Mouse (Mus musculus): Measurements from ENCODE around the gene Dnajc4. TPM values are rescaled to one million over a fixed set of nuclear protein-coding genes. Genes with fewer than 3 reads are reported as not detected.
A peak's percentile ranks its signal among the peaks of the same experiment; 100 is the strongest.

Gene Dnajc4
- polyA plus RNA-seq, 1 experiment from 2014 or later, result 22.5 TPM

GRCm38 (mm10) chr19:6972247-6972917 is 20.0 kb downstream of the Dnajc4 start:
- Histone ChIP-seq H3K27me3 (no peaks in the 10 kb centered on the region), H3K9ac (no peak overlapping the region), H3K4me3 (no peak overlapping the region), H3K4me2 (replicated peaks) (no peak overlapping the region), H3K27ac (no peak overlapping the region), H3K9me3 (no peaks in the 10 kb centered on the region), H3K4me1 (peaks cover 48% of the 10 kb centered on the region), H3K36me3 (peaks cover 7% of the 10 kb centered on the region)
- 75% methylated on average over 13 of the region's 13 CpGs for WGBS
- no peak for ATAC-seq (ENCODE audit: insufficient number of reproducible peaks, insufficient read depth, low FRiP score, low TSS enrichment)

GRCm38 (mm10) chr19:6971644-6972043 is 20.7 kb downstream of the Dnajc4 start:
- no peaks in the 10 kb centered on the region for H3K27me3 ChIP-seq
- no peak for ATAC-seq (ENCODE audit: insufficient number of reproducible peaks, insufficient read depth, low FRiP score, low TSS enrichment)
- peaks cover 3% of the 10 kb centered on the region for H3K36me3 ChIP-seq
- no peak overlapping the region for H3K9ac ChIP-seq
- 0 out of 2 replicates have a peak overlapping the region, but pooled peaks have one; percentile 30 for H3K27ac ChIP-seq
- WGBS, result 17% methylated on average over 6 of the region's 6 CpGs
- peaks cover 43% of the 10 kb centered on the region for H3K4me1 ChIP-seq
- H3K9me3 ChIP-seq, result no peaks in the 10 kb centered on the region
- H3K4me3 ChIP-seq, result no peak overlapping the region
- H3K4me2 ChIP-seq (replicated peaks), result no peak overlapping the region

GRCm38 (mm10) chr19:6970460-6971085 is 21.8 kb downstream of the Dnajc4 start:
- H3K9ac ChIP-seq, result peak overlapping the region; percentile 15; the same call in 1 of the 2 replicates
- no peaks in the 10 kb centered on the region for H3K9me3 ChIP-seq
- H3K4me2 ChIP-seq (replicated peaks), result peak overlapping the region; percentile 54
- peaks cover 11% of the 10 kb centered on the region; the same call in 1 of the 2 replicates for H3K36me3 ChIP-seq
- H3K27me3 ChIP-seq, result no peaks in the 10 kb centered on the region
- peaks cover 34% of the 10 kb centered on the region for H3K4me1 ChIP-seq
- H3K4me3 ChIP-seq, result peak overlapping the region; percentile 58
- WGBS, result 23% methylated on average over 11 of the region's 11 CpGs
- peak overlapping the region; percentile 58; the same call in 1 of the 2 replicates for H3K27ac ChIP-seq
- no peak for ATAC-seq (ENCODE audit: insufficient number of reproducible peaks, insufficient read depth, low FRiP score, low TSS enrichment)

- H3K4me2 ChIP-seq (replicated peaks), result peak overlapping the region; percentile 54
- peak overlapping the region; percentile 58 for H3K4me3 ChIP-seq
- WGBS, result 1% methylated on average over 55 of the region's 55 CpGs
- peak overlapping the region; percentile 58; the same call in 1 of the 2 replicates for H3K27ac ChIP-seq
- peaks cover 18% of the 10 kb centered on the region for H3K36me3 ChIP-seq
- H3K9ac ChIP-seq, result peak overlapping the region; percentile 66
- H3K4me1 ChIP-seq, result peaks cover 34% of the 10 kb centered on the region
- peak; percentile 11; the same call in 1 of the 2 replicates for ATAC-seq (ENCODE audit: insufficient number of reproducible peaks, insufficient read depth, low FRiP score, low TSS enrichment)
- no peaks in the 10 kb centered on the region for H3K27me3 ChIP-seq
- no peaks in the 10 kb centered on the region for H3K9me3 ChIP-seq
Measured at GRCm38 (mm10) chr19:6969665-6970381, 22.5 kb downstream of the Dnajc4 start.

- Histone ChIP-seq H3K4me3 (peak overlapping the region; percentile 58), H3K36me3 (peaks cover 24% of the 10 kb centered on the region), H3K9ac (peak overlapping the region; percentile 66), H3K4me2 (replicated peaks) (peak overlapping the region; percentile 54), H3K27ac (0 out of 2 replicates have a peak overlapping the region, but pooled peaks have one; percentile 24), H3K9me3 (no peaks in the 10 kb centered on the region), H3K27me3 (no peaks in the 10 kb centered on the region), H3K4me1 (peaks cover 34% of the 10 kb centered on the region)
- under 1% methylated on average over 20 of the region's 20 CpGs for WGBS
- no peak for ATAC-seq (ENCODE audit: insufficient number of reproducible peaks, insufficient read depth, low FRiP score, low TSS enrichment)
Measured at GRCm38 (mm10) chr19:6969291-6969664, 23.1 kb downstream of the Dnajc4 start.

- H3K4me1 ChIP-seq, result peaks cover 34% of the 10 kb centered on the region
- no peak for ATAC-seq (ENCODE audit: insufficient number of reproducible peaks, insufficient read depth, low FRiP score, low TSS enrichment)
- no peak overlapping the region for H3K27ac ChIP-seq
- 11% methylated on average over 15 of the region's 15 CpGs for WGBS
- H3K9ac ChIP-seq, result peak overlapping the region; percentile 66
- peak overlapping the region; percentile 54 for H3K4me2 ChIP-seq (replicated peaks)
- peak overlapping the region; percentile 58 for H3K4me3 ChIP-seq
- H3K9me3 ChIP-seq, result no peaks in the 10 kb centered on the region
- no peaks in the 10 kb centered on the region for H3K27me3 ChIP-seq
- H3K36me3 ChIP-seq, result peaks cover 29% of the 10 kb centered on the region
Measured at GRCm38 (mm10) chr19:6968491-6969271, 23.7 kb downstream of the Dnajc4 start.

- no peak overlapping the region for H3K27ac ChIP-seq
- no peak for ATAC-seq (ENCODE audit: insufficient number of reproducible peaks, insufficient read depth, low FRiP score, low TSS enrichment)
- no peak overlapping the region for H3K4me2 ChIP-seq (replicated peaks)
- H3K9me3 ChIP-seq, result no peaks in the 10 kb centered on the region
- WGBS, result 82% methylated on average over 10 of the region's 10 CpGs
- peaks cover 67% of the 10 kb centered on the region for H3K36me3 ChIP-seq
- no peaks in the 10 kb centered on the region for H3K27me3 ChIP-seq
- peaks cover 10% of the 10 kb centered on the region for H3K4me1 ChIP-seq
- no peak overlapping the region for H3K9ac ChIP-seq
- no peak overlapping the region for H3K4me3 ChIP-seq
Measured at GRCm38 (mm10) chr19:6956461-6956860, 35.9 kb downstream of the Dnajc4 start.

GRCm38 (mm10) chr19:6955424-6955823 is 36.9 kb downstream of the Dnajc4 start:
- Histone ChIP-seq H3K27ac (no peak overlapping the region), H3K27me3 (no peaks in the 10 kb centered on the region), H3K4me2 (replicated peaks) (no peak overlapping the region), H3K9me3 (no peaks in the 10 kb centered on the region), H3K4me3 (no peak overlapping the region), H3K4me1 (peaks cover 10% of the 10 kb centered on the region), H3K9ac (no peak overlapping the region; the same call in 1 of the 2 replicates), H3K36me3 (peaks cover 64% of the 10 kb centered on the region)
- WGBS, result 85% methylated on average over 7 of the region's 7 CpGs
- ATAC-seq (ENCODE audit: insufficient number of reproducible peaks, insufficient read depth, low FRiP score, low TSS enrichment), result no peak

- H3K9me3 ChIP-seq, result no peaks in the 10 kb centered on the region
- H3K36me3 ChIP-seq, result peaks cover 50% of the 10 kb centered on the region
- WGBS, result 67% methylated on average over 9 of the region's 9 CpGs
- no peaks in the 10 kb centered on the region for H3K27me3 ChIP-seq
- H3K27ac ChIP-seq, result no peak overlapping the region
- no peak for ATAC-seq (ENCODE audit: insufficient number of reproducible peaks, insufficient read depth, low FRiP score, low TSS enrichment)
- peaks cover 16% of the 10 kb centered on the region for H3K4me1 ChIP-seq
- H3K9ac ChIP-seq, result no peak overlapping the region
- no peak overlapping the region for H3K4me3 ChIP-seq
- no peak overlapping the region for H3K4me2 ChIP-seq (replicated peaks)
Measured at GRCm38 (mm10) chr19:6954046-6954445, 38.3 kb downstream of the Dnajc4 start.

- peaks cover 41% of the 10 kb centered on the region for H3K36me3 ChIP-seq
- peak overlapping the region; percentile 98; the same call in 1 of the 2 replicates for H3K27ac ChIP-seq
- 10% methylated on average over 3 of the region's 3 CpGs for WGBS
- peaks cover 16% of the 10 kb centered on the region for H3K4me1 ChIP-seq
- peak overlapping the region; percentile 61 for H3K4me3 ChIP-seq
- no peaks in the 10 kb centered on the region for H3K9me3 ChIP-seq
- H3K9ac ChIP-seq, result peak overlapping the region; percentile 77; the same call in 1 of the 2 replicates
- H3K27me3 ChIP-seq, result no peaks in the 10 kb centered on the region
- H3K4me2 ChIP-seq (replicated peaks), result peak overlapping the region; percentile 93
- ATAC-seq (ENCODE audit: insufficient number of reproducible peaks, insufficient read depth, low FRiP score, low TSS enrichment), result no peak
Measured at GRCm38 (mm10) chr19:6952712-6953037, 39.7 kb downstream of the Dnajc4 start.
